Mouse (Mus musculus) cerebellum, adult 2 months (tissue): ENCODE measurements around the gene Paqr4. TPM values are rescaled to one million over a fixed set of nuclear protein-coding genes. Genes with fewer than 3 reads are reported as not detected.

Source experiments
- DNase-seq, 2 experiments: peaks; one replicate each; pipeline ENCODE4 v3.0.0; 2021
- H3K27ac ChIP-seq: fragments of 200-500 bp; 2 replicates; pipeline ENCODE4 v1.5.1; 2012; ENCODE audit warnings: low read length, control low read depth, inconsistent platforms; ENCODE audit not compliant: insufficient read depth
- H3K27me3 ChIP-seq: fragments of 200-500 bp; 2 replicates; pipeline ENCODE4 v1.6.1; 2012; ENCODE audit warnings: inconsistent platforms, mild to moderate bottlenecking, low read length, moderate library complexity; ENCODE audit not compliant: control insufficient read depth, insufficient read depth
- H3K4me1 ChIP-seq: fragments of 200-500 bp; 2 replicates; pipeline ENCODE4 v1.6.1; 2011; ENCODE audit warnings: low read length; ENCODE audit not compliant: control insufficient read depth, insufficient read depth
- H3K4me3 ChIP-seq: fragments of 200-500 bp; replicated peaks from 2 replicates; pipeline ENCODE3; 2011; ENCODE audit warnings: mild to moderate bottlenecking, low read depth, low read length, control low read depth; ENCODE audit not compliant: insufficient read depth
- CTCF ChIP-seq: fragments of 200-500 bp; IDR thresholded peaks from 2 replicates; pipeline ENCODE4 v1.5.1; 2011; ENCODE audit warnings: low read depth, mild to moderate bottlenecking, control low read depth, low read length, moderate library complexity, borderline replicate concordance; ENCODE audit not compliant: insufficient read depth
- POLR2A ChIP-seq: fragments of 200-500 bp; IDR thresholded peaks from 2 replicates; pipeline ENCODE4 v1.6.1; 2011; ENCODE audit warnings: low read length, control low read depth, borderline replicate concordance; ENCODE audit not compliant: insufficient read depth
- WGBS: fragments of 180-500 bp; shearing (Covaris S2); methylation state at CpG from one replicate; pipeline ENCODE4 v1.1.7; 2018; 5-methylcytosine and 5-hydroxymethylcytosine counted together
- polyA plus RNA-seq: library from polyadenylated mRNA; depleted of rRNA; stranded (reverse); fragments of >200 nt; gene quantifications from 2 replicates; pipeline ENCODE4 v1.2.3, GENCODE M21; 2012

The Paqr4 gene
- polyA plus RNA-seq, 1 experiment = 104 TPM

DNA sequence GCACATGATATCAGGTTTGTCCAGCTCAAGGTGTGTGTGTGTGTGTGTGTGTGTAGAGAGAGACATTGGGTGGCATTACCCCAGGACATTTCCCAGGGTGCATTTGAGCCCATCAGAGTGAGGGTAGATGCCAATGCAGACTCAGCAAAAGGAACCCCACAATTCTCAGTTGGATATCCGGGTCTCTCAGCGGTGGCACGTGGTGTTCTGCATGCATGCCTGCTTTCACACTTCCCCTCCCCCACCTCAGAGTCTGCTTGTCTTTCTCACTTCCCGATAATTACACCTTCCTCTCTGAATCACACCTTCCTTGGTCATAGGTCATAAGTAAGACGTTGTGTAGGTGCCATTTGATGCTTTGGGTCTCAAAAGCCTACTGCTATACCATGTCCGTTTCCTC is 7.4 kb upstream of the Paqr4 start:
- TF ChIP-seq POLR2A (no peak), CTCF (no peak)
- no peaks in the 10 kb centered on the region; the same call in 1 of the 2 replicates for H3K27me3 ChIP-seq
- no peak for DNase-seq
- 35% methylated on average over 6 of the region's 6 CpGs for WGBS
- no peak overlapping the region for H3K4me3 ChIP-seq
- H3K27ac ChIP-seq = no peak overlapping the region
- H3K4me1 ChIP-seq = 0 out of 2 replicates have a peak, but pooled peaks cover 13% of the 10 kb centered on the region

DNA sequence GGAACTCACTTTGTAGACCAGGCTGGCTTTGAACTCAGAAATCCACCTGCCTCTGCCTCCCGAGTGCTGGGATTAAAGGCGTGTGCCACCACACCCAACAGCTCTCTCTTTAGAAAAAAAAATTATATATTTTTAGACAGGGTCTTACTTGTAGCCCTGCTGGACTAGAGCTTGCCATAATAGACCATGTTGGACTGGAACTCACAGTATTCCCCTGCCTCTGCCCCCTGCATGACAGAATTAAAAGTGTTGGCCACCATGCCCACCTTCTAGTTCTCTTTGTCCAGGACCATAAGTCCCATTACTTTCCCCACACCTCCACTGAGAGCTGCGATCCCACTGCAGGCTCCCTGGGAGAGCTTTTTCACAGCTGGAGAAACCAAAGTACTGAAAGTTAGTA is 6.8 kb upstream of the Paqr4 start:
- Histone ChIP-seq H3K4me1 (0 out of 2 replicates have a peak, but pooled peaks cover 13% of the 10 kb centered on the region), H3K4me3 (no peak overlapping the region), H3K27me3 (no peaks in the 10 kb centered on the region; the same call in 1 of the 2 replicates), H3K27ac (no peak overlapping the region)
- 84% methylated on average over 3 of the region's 3 CpGs for WGBS
- no peak for DNase-seq
- no peak for TF ChIP-seq CTCF
- no peak for TF ChIP-seq POLR2A

DNA sequence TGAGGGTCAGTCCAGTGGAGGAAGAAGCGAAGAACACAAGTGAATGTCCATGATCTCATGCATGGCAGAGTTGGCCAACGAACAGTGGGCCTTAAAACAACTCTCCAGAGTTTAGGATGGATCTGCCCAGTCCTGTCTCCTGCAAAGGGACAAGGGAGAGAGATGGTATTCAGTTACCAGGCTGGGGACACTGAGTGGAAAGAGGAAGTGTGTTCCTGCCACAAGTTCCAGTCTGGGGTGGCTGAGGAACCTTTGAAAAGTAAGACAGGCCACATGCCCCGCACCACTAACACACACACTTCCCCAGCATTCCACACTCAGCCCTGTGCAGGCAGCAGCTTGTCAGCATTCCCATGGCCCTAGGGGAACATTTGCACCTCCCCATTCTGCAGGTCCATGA is 6.1 kb upstream of the Paqr4 start:
- no peak overlapping the region for H3K27ac ChIP-seq
- no peak overlapping the region for H3K4me3 ChIP-seq
- TF ChIP-seq CTCF (no peak), POLR2A (no peak)
- 0 out of 2 replicates have a peak, but pooled peaks cover 13% of the 10 kb centered on the region for H3K4me1 ChIP-seq
- 90% methylated on average over 3 of the region's 3 CpGs for WGBS
- no peaks in the 10 kb centered on the region; the same call in 1 of the 2 replicates for H3K27me3 ChIP-seq
- DNase-seq = no peak

DNA sequence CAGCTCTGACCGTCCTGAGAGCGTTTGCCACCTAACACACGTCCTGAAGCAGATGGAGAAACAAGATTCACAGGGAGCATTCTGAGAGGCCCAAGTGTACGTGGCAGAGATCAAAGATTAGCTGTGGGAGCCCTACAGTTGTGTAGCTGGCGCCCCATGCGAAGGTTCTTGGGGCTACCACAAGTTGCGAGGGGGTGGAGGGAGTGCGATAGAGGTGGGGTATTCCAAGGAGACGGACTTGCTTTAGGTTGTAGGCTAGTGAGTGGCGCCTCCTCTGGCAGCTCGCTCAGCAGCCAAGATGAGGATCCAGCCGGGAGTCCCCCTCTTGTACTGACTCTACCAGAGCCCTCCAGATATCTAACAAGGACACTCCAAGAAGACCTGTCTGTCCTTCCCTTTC is 5.6 kb upstream of the Paqr4 start:
- H3K27me3 ChIP-seq = no peaks in the 10 kb centered on the region; the same call in 1 of the 2 replicates
- H3K27ac ChIP-seq = no peak overlapping the region
- TF ChIP-seq POLR2A (no peak), CTCF (no peak; the same call in 1 of the 2 replicates)
- peak overlapping the region; percentile 25 for H3K4me3 ChIP-seq
- 0 out of 2 replicates have a peak, but pooled peaks cover 13% of the 10 kb centered on the region for H3K4me1 ChIP-seq
- no peak for DNase-seq
- WGBS = 11% methylated on average over 12 of the region's 12 CpGs

DNA sequence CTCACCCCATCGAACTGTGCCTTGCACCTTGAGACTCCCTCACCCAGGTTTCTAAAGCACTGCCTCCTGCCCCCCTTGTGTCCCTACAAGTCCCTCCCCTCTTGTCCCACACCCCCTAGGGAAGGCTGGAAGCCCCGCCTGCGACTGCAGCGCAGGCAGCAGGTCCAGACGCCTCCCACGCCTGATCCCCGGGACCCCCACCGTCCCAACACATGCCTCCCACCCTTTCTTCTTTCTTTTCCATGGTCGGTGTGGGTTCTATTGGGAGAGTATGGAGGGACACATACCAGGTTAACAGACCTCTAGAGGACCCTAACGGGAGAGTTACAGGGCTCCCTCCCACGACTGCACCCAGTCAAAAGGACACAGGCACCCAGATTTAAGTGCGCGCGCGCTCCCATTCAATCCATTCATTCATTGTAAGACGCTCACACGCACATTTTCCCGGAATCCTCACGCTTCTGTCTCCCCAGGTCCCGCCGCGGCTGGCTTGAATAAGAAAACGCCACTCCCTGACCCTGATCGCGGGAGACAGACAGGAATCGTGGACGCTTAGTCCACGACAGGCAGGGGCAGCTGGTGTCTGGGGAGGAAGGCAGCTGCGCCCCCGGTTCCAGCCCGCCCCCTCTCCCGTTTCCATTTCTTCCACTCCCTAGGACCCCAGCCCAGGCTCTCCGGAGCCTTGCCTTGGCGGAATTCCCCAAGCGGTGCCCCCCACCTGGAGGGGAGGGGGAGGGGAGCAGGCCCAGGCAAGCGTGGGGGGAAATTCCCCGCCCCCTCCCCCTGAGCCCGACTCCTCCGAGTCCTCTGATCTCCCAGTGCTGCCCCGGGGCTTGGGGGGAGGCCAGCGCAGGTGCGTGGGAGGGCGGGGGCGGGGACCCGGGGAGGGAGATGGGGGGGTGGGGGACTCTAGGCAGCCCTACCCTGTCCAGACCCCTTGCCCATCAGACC is 4.9 kb upstream of the Paqr4 start, which contains the start of gene Kremen2:
TSS of gene Kremen2 (minus strand) at position 533 of the 951 bp plus-strand sequence.
- 1% methylated on average over 42 of the region's 45 CpGs for WGBS
- Histone ChIP-seq H3K4me1 (0 out of 2 replicates have a peak, but pooled peaks cover 16% of the 10 kb centered on the region), H3K27me3 (no peaks in the 10 kb centered on the region; the same call in 1 of the 2 replicates), H3K4me3 (peak within 1 kb of the TSS; percentile 25), H3K27ac (no peak within 1 kb of the TSS)
- DNase-seq = no peak
- TF ChIP-seq CTCF = no peak

DNA sequence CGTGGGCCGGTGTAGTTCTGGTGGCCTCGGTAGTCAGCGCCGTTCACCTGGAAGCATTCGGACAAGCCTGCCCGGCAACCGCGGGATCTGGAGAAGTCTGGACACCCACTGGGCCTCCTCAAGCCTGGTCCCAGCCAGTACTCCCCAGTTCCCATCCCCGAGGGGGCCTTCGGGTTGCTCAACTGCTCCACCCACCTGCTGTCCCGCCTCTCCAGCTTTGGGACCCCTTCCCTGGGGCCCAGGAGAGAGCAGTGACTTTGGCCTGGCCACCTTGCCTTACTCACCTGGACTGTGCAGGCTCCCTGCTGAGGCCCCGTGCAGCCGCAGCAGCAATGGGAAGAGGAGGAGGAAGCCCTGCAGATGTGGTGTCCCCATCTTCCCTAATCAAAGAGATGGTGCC is 4.0 kb upstream of the Paqr4 start:
- TF ChIP-seq POLR2A (no peak), CTCF (no peak)
- Histone ChIP-seq H3K4me3 (no peak overlapping the region), H3K27ac (no peak overlapping the region), H3K4me1 (0 out of 2 replicates have a peak, but pooled peaks cover 12% of the 10 kb centered on the region), H3K27me3 (no peaks in the 10 kb centered on the region; the same call in 1 of the 2 replicates)
- DNase-seq = no peak
- 13% methylated on average over 14 of the region's 14 CpGs for WGBS

DNA sequence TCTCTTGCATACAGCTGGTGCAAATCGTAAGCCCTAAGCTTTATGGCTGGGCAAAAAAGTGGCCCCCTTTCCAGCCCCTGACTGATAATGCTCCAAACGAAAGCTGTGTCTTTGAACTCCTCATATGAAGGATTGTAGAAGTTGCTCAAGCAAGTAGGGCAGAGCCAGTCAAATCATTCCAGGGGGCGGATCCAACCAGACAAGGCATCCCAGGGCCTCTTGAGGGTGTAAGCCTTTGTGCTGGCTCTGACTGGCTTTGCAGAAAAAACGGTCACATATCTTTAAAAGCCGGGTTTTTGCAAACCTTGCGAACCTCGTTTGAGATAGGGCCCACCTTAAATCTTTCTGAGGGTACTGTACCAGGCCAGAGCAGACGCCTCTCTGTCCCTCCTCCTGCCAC is 3.4 kb upstream of the Paqr4 start:
- Histone ChIP-seq H3K27me3 (no peaks in the 10 kb centered on the region; the same call in 1 of the 2 replicates), H3K4me1 (0 out of 2 replicates have a peak, but pooled peaks cover 6% of the 10 kb centered on the region), H3K4me3 (no peak overlapping the region), H3K27ac (no peak overlapping the region)
- WGBS = 72% methylated on average over 8 of the region's 8 CpGs
- no peak for TF ChIP-seq CTCF
- TF ChIP-seq POLR2A = no peak
- no peak for DNase-seq
